Mouse (Mus musculus) duodenum, adult 2 months (tissue): ENCODE measurements around the gene Adarb1. TPM values are rescaled to one million over a fixed set of nuclear protein-coding genes. Genes with fewer than 3 reads are reported as not detected.

Experiments used
- polyA plus RNA-seq: library from polyadenylated mRNA; depleted of rRNA; stranded (reverse); fragments of >200 nt; gene quantifications from 2 replicates; pipeline ENCODE4 v1.2.3, GENCODE M21; 2012; ENCODE audit warnings: low replicate concordance; rRNA removed

Gene Adarb1
- polyA plus RNA-seq = 0.51 and 0.82 TPM in 2 replicates

DNA sequence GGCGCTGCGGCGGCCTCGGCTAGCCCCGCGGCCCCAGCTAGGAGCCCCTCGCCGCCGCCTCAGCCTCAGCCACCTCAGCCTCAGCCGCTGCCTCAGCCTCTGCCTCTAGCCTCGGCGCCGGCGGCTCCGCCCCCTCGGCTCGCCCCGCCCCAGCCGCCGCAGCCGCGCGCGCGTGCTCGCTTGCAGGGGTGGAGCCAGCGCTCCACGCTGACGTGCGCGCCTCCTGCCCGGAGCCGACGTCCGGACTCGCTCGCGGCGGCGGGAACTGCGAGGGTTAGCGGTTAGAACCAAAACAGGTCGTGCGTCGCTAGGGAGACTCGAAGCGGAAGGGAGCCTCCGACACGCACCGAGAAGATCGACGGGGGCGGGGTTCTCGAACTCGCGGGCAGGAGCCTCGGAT is at the start of gene Adarb1:
Adarb1 (minus strand) TSS at position 133 of the 400 bp plus-strand sequence.

DNA sequence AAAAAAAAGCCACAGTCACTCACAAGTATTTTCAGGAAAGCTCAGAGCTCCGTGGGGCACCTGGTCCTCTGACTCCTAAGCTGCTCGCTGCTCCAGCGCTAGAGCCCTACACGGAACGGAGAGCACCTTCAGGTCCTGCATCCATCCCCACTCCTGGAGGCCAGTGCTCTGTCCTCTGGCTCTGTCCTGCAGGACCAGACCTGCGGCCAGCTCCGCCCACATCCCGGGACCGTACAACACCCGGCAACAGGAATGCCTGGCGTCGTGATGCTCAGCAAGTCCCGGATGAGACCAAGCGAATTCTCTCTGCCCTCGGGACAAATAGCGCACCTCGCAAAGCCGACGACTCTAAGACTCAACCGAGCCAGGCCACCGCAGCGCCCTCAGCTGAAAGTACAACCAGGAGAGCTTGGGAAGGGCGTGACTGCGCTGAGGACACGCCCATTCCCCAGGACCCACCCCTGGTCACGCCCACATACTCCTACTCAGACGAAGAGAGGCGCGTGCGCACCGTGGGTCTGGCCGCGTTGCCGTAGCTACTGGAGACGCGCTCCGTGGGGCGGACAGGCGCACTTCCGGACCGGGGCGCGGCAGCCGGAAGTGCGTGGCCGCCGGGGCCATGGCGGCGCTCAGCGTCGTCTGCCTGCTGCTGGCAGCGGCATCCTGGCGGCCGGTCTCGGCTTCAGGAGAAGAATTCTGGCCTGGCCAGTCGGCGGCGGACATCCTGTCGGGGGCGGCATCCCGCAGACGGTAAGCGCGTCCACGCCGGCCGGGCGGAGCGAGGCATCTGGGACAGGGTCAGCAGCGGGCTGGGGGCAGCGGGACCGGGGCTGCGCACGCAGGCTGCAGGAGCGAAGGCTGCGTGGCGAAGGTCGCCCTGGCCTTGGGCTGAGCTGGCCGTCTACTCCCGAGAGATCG is 159.1 kb downstream of the Adarb1 start, which contains the start of gene Pofut2:
Pofut2 (plus strand) TSS at position 515 of the 918 bp plus-strand sequence.

Other genes starting within 250 kb of the Adarb1 start
- gene Pofut2, start 159.1 kb downstream of the Adarb1 start, polyA plus RNA-seq = 37.3 and 49.8 TPM in 2 replicates
- 33.9 and 43.1 TPM in 2 replicates for gene Fam207a, start 97.5 kb upstream of the Adarb1 start, polyA plus RNA-seq
- gene Itgb2, start 112.0 kb upstream of the Adarb1 start, polyA plus RNA-seq = 4.4 and 10.5 TPM in 2 replicates
- gene Pttg1ip, start 163.4 kb upstream of the Adarb1 start, polyA plus RNA-seq = 99.6 and 136 TPM in 2 replicates
- gene Sumo3, start 187.8 kb upstream of the Adarb1 start, polyA plus RNA-seq = 114 and 144 TPM in 2 replicates
- gene Gm49325, start 187.9 kb upstream of the Adarb1 start, polyA plus RNA-seq = not detected in 2 replicates
- 18.6 and 24.1 TPM in 2 replicates for gene Ube2g2, start 204.0 kb upstream of the Adarb1 start, polyA plus RNA-seq